Mouse (Mus musculus): ENCODE measurements around the gene Mustn1.
A peak's percentile ranks its signal among the peaks of the same experiment; 100 is the strongest.

Gene Mustn1

GRCm38 (mm10) chr14:30880251-30880650 is 1.3 kb downstream of the Mustn1 start:
- no peak for DNase-seq (ENCODE audit: low spot score)

GRCm38 (mm10) chr14:30880811-30881717 is 2.1 kb downstream of the Mustn1 start:
- peak; percentile 60 for DNase-seq (ENCODE audit: low spot score)

DNA sequence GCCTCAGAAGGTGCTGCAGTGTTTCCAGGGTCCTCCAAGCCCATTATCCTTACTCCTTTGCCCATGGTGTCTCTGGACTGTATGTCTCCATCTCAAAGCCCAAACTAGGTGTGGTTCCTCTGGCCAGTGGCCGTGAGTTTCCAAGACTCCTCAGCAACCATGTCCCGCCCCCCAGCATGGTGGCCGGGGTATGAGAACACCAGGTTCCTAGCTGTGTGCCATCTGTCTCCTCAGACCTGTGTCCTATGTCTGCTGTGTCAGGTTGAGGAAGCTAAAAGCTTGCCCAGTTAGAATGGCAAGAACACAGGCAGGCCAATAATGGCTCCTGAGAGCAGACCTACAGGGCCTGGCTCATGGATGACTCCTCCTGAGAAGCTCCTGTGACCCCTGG is 2.7 kb downstream of the Mustn1 start:
- DNase-seq (ENCODE audit: low spot score) = no peak

DNA sequence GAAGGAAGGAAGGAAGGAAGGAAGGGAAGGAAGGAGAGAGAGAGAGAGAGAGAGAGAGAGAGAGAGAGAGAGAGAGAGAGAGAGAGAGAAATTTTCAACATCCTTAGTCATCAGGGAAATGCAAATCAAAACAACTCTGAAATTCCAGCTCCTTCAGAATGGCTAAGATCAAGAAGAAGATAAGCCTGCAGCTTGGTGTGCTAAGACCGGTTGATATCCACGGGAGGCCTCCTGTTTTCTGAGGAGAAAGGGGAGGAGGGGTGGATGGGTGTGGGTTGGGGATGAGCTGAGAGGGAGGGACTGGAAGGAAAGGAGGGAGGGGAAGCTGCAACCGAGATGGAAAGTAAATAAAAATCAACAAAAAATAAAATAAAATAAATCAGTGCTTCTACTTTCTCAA is 6.3 kb downstream of the Mustn1 start:
- no peak for DNase-seq (ENCODE audit: low spot score)

DNA sequence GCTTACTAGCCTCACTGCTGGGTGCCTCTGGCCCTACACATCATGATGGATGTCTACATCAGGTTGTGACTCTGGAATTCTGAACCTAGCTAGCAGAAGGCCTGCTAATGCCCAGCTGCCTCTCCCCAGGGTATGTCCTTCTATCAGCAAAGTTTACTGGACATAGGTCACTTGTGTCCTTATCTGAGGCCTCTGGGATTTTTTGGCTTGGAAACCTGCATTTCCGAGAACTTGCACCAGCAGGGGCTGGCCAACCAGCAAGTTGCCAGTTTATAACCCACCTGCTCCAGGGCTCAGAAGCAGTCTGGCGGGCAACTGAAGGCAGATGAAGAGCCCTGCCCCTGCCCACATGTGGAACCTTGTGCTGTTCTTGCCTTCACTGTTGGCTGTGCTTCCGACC is 7.2 kb downstream of the Mustn1 start, which contains the start of gene Itih4:
Itih4 (plus strand) TSS at position 273 of the 400 bp plus-strand sequence.
- DNase-seq (ENCODE audit: low spot score) = no peak

GRCm38 (mm10) chr14:30888271-30888732 is 9.3 kb downstream of the Mustn1 start:
- DNase-seq (ENCODE audit: low spot score) = no peak

DNA sequence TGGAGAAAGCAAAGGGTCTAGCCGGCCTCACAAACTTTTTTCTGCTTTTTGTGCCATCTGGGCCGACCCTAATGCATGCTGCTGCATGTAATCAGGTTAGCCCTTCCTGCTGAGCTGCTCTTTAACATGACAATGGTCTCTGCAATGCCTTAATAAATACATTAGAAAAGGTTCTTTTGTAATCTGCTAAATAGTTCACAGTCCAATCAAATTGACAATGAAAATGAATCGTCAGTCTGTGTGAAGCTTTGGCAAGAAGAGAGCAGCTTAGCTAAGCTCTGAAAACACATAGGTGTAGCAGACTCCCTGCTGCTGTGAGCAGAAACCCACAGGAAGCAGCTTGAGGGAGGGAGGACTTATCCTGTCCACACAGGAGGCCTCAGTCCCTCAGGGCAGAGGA is 21.0 kb downstream of the Mustn1 start:
- DNase-seq (ENCODE audit: low spot score) = no peak

- DNase-seq (ENCODE audit: low spot score) = no peak
These were observed 23.6 kb downstream of the Mustn1 start for GRCm38 (mm10) chr14:30902628-30903027.

DNA sequence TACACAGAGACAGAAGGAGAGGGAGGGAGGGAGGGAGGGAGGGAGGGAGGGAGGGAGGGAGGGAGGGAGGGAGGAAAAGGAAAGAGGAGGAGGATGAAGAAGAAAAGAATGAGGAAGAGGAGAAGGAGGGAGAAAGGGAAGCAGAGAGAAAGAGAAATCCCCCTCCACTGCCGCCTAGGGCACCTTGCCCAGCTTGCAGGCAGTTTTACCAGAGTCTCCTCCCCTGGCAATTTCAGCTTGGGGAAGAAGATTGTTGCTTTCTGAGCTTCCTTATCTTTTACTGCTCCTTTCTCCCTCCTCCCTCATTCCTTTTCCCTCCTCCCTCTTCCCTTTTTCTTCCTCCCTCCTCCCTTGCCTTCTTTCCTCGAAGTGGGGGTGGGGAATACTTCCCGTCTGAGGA is 24.0 kb downstream of the Mustn1 start:
- DNase-seq (ENCODE audit: low spot score) = no peak

DNA sequence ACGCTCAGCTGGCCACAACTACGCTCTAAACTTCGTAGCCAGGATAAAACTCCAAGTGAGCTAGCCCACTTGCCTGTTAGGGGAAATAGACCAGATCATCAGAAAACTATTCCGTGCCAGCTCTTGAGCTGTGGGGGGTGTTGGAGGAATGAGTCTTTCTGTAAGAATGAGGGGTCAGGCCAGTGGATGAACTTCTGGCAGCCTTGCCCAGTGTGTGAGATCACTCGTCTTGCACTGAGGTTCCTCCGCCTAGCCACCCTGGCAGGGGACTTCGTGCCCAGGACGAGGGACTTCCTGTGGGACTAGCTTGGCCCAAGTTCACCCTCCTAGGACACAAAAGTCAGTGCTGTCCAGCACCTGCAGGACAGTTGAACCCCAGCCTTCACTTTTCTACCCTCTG is 25.3 kb downstream of the Mustn1 start:
- DNase-seq (ENCODE audit: low spot score) = no peak

GRCm38 (mm10) chr14:30906001-30906400 is 27.0 kb downstream of the Mustn1 start:
- DNase-seq (ENCODE audit: low spot score) = no peak

DNA sequence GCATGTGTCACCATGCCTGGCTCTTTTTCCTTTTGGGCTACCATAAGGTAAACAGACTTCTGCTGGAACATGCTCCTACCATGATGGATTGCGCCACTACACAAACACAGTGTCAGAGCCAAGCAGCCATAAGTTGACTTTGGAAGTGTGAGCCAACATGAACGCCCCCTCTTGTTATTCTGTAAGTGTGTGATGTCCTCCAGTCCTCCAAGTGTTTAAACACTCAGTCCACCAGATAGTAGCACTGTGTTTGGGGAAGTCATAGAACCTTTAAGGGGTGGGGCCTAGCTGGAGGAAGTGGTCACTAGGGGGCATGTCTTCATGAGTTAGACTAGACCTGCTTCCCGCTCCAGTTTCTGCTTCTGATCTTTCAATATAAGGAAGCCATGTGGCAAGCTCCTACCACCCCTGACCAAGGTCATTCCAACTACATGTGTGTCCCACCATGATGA is 28.8 kb downstream of the Mustn1 start:
- DNase-seq (ENCODE audit: low spot score) = peak; percentile 21

GRCm38 (mm10) chr14:30911141-30911540 is 32.1 kb downstream of the Mustn1 start:
- no peak for DNase-seq (ENCODE audit: low spot score)

GRCm38 (mm10) chr14:30912641-30913040 is 33.6 kb downstream of the Mustn1 start:
- no peak for DNase-seq (ENCODE audit: low spot score)

DNA sequence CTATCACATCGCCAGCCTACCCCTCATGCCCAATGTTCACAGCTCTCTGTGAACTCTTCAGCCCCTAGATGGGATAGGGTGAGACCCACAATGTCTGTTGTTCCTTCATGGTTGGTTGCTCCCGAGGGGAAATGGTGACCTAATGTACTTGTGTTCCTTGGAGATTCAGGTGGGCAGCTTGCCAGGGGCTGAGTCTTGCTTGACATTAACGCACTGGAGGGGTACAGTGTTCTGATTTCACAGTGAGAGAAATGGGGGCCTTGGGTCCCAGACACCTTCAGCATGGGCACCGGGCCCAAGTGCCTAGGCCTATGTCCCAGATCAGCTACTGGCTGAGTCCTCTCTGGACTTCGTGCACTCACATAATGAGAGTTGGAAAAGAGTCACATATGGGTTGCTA is 34.4 kb downstream of the Mustn1 start:
- DNase-seq (ENCODE audit: low spot score) = no peak

- no peak for DNase-seq (ENCODE audit: low spot score)
These were observed 37.5 kb downstream of the Mustn1 start for GRCm38 (mm10) chr14:30916516-30916915.

- no peak for DNase-seq (ENCODE audit: low spot score)
These were observed 43.2 kb downstream of the Mustn1 start for GRCm38 (mm10) chr14:30922053-30922670.

- DNase-seq (ENCODE audit: low spot score) = peak; percentile 35
These were observed 44.5 kb downstream of the Mustn1 start, which contains the start of gene Itih3 for GRCm38 (mm10) chr14:30923375-30924105. Gene Itih3 (minus strand): TSS chr14:30923760.

DNA sequence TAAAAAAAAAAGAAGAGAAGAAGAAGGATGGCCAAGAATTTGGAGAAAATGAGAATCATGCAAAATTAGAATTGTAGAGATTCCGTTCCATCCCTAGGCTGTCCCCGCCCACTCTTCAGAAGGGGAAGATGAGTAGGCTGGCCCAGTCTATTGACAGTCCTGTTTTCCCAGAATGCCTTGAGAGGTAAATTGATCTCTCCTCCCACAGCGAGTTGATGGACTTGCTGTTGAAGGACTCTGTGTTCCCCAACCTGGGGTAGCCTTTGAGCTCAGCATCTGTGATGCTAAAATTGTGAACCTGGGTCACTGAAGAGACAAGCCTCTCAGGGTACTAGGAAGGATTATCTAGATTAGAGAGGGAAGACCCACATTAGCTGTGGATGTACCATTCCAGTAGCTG is 46.5 kb downstream of the Mustn1 start:
- DNase-seq (ENCODE audit: low spot score) = no peak

- DNase-seq (ENCODE audit: low spot score) = no peak
These were observed 51.4 kb downstream of the Mustn1 start for GRCm38 (mm10) chr14:30930386-30930785.

Measured in layer of hippocampus, adult 11-12 months (tissue).